Mouse (Mus musculus) hematopoietic stem cell, adult 5-6 weeks (primary cell): ENCODE results near the gene Zdhhc19. TPM values are rescaled to one million over a fixed set of nuclear protein-coding genes. Genes with fewer than 3 reads are reported as not detected.
A peak's percentile ranks its signal among the peaks of the same experiment; 100 is the strongest.

ENCODE experiments used
- ATAC-seq, 2 experiments: fragments of 125-278 bp in 1 of 2; replicated peaks in 1 of 2; 2 replicates each; pipeline ENCODE4 v1.8.0; 2016 to 2017; ENCODE audit warnings: inconsistent platforms in 2 of 2, mild to moderate bottlenecking in 2 of 2, moderate number of reproducible peaks in 2 of 2, low read depth in 1 of 2, moderate TSS enrichment in 1 of 2; ENCODE audit not compliant: low FRiP score in 2 of 2, poor library complexity in 2 of 2, severe bottlenecking in 2 of 2, insufficient read depth in 1 of 2, low TSS enrichment in 1 of 2
- total RNA-seq: library from RNA; stranded (forward); fragments of 172-1452, 232-1000 nt; gene quantifications from 2 replicates; pipeline ENCODE4 v1.2.3, GENCODE M21; 2017

Gene Zdhhc19
- not detected in 2 replicates for total RNA-seq

DNA sequence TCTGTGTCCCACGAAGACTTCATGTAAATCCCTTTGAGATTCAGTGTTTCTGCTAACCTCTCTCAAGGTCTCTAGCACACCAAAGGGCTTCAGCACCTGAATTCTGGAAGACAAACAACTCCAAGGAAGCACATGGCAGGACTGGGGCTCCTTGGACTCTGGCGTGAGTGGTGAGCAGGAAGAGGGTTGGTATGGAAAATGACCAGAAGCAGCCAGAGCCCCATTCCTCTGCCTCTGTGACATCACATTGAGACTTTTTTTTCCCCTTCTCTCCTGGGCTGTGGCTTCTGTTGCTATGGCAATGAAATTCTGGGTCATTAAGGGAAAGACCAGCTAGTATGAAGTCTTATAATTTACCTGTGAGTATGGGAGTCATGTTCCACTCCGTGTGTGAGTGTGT lies at the start of gene Zdhhc19:
Gene Zdhhc19, plus strand, starts transcription at position 301 of the 400 bp plus-strand sequence.
- ATAC-seq = no peak

- no peak for ATAC-seq
These were observed 49.4 kb upstream of the Zdhhc19 start for GRCm38 (mm10) chr16:32446563-32447138.

DNA sequence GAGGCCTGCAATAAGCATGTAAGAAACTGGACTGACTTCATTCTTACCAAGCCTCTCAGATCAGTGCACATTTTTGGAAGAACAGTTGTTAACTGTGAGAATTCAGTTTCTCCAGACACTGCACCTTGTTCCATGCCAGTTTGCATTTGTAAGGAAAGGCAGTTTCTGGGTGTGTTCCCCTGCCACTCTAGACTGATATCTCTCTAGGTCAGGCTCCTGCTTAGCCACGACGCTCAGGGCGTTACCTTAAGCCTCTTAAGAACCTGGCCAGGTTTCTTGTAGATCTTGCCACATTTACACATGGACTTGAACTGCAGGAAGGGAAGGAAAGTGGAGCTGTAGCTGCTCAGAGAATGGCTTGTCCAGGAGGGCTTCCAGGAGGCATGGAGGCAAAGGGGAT lies 46.4 kb upstream of the Zdhhc19 start:
- no peak for ATAC-seq

DNA sequence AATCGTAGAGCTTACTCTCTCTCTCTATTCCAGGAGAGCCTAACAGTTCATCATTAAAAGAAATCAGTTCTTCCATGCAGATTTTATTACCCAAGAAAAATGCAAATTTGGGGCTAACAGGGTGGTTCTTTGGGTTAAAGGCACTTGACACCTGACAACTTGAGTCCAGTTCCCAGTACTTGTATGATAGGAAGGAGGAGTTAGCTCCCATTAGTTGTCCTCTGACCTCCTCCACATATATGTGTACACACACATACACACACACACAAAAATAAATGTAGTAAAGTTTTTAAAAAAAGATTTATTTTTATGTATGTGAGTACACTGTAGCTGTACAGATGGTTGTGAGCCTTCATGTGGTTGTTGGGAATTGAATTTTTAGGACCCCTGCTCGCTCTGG lies 45.9 kb upstream of the Zdhhc19 start:
- no peak for ATAC-seq

GRCm38 (mm10) chr16:32453102-32453501 lies 43.0 kb upstream of the Zdhhc19 start:
- ATAC-seq = no peak

DNA sequence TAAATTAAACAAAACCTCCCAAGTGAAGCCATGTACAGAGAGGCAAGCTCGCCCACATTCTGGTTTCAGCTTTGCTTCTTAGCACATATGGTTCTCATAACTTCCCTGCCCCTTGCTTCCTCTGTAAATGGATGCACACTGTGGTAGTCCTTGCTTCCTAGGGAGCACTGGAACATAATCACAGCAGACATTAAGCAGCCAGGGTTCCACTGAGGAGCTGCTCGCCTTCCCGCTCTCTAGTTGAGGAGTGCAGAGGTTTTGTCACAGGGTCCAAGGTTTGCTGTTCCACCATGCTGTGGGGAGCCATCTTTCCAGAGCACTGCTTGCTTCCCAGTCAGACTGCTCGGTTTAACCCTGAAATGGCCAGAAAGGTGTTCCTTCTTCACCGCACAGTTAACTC lies 41.4 kb upstream of the Zdhhc19 start:
- no peak for ATAC-seq

DNA sequence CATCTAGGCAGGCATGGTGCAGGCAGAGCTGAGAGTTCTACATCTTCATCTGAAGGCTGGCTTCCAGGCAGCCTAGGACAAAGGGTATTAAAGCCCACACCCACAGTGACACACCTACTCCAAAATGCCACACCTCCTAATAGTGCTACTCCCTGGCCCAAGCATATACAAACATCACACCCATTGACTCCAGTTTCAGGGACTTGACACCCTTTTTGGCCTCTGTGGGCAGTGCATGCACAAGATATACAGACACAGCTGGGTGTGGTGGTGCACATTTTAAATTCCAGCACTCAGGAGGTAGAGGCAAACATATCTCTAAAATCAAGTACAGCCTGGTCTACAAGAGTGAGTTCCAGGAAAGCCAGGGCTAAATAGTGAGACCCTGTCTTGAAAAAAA lies 40.0 kb upstream of the Zdhhc19 start:
- no peak for ATAC-seq

GRCm38 (mm10) chr16:32456761-32457160 lies 39.3 kb upstream of the Zdhhc19 start:
- ATAC-seq = no peak

- ATAC-seq = peak; percentile 56 to 75; a peak in 2 of 4 replicates
These were observed 38.3 kb upstream of the Zdhhc19 start for GRCm38 (mm10) chr16:32457589-32458386.

DNA sequence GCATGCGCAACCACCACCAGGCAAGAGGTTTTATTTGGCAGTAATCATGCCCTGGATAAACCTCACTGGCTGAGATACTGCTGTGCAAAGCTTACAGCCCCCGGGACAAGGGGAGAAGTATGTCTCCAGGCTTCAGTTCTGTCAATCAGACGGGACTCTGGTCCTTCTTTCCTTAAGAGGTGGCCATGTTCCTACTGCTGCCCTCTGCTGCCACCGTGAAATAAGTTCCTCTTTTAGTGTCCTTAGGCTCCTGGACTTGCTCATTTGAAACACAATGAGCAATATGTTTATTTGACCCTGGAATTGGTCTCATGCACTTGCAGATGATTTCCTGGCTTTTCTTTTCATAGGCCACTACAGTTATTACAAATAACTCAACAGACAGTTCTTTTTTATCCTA lies 35.5 kb upstream of the Zdhhc19 start:
- ATAC-seq = no peak

DNA sequence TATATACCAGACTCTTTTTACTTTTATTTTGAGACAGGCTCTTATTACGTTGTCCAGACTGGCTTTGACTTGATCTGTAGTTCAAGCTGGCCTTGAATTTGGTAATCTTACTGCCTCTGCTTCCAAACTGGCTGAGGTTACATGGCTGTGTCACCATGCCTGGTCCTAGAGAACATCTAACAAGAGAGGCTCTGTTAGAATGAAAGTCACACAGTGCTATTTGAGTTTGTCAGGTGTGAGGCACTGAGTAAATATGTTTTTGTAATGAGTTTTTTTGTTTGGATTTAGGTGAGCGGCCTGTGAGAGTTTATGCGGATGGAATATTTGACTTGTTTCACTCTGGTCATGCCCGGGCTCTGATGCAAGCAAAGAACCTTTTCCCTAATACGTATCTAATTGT lies 34.4 kb upstream of the Zdhhc19 start:
- no peak for ATAC-seq

DNA sequence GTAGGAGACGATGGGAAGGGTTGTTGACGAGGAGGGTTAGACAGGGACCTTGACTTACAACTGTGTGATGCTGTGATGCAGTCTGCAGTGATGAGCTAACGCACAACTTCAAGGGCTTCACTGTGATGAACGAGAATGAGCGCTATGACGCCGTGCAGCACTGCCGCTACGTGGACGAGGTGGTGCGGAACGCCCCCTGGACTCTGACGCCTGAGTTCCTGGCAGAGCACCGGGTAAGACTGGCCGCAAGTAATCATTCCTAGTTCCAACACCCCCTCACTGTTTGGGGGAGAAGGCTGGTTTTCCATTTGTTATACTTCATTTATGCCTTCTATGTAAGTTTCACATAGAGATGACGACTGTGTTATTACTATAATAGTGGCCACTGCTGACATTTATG lies 33.1 kb upstream of the Zdhhc19 start:
- no peak for ATAC-seq

- ATAC-seq = no peak
These were observed 32.6 kb upstream of the Zdhhc19 start for GRCm38 (mm10) chr16:32463426-32463825.

DNA sequence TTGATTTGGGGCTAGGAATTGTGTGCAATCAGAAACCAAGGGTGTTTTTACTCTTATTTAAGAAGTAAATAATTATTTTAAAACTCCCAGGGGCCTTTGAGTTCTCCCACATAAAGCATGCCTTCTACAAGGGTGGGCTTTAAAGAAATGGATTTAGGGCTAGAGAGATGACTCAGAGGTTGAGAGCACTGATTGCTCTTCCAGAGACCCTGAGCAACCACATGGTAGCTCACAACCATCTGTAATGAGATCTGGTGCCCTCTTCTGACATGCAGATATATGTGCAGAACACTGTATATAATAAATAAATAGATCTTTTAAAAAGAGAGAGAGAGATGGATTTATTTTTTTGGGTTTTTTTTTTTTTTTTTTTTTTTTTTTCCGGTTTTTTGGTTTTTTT lies 31.2 kb upstream of the Zdhhc19 start:
- no peak for ATAC-seq

GRCm38 (mm10) chr16:32468488-32468887 lies 27.6 kb upstream of the Zdhhc19 start:
- peak; percentile 49 to 56; a peak in 2 of 4 replicates for ATAC-seq

DNA sequence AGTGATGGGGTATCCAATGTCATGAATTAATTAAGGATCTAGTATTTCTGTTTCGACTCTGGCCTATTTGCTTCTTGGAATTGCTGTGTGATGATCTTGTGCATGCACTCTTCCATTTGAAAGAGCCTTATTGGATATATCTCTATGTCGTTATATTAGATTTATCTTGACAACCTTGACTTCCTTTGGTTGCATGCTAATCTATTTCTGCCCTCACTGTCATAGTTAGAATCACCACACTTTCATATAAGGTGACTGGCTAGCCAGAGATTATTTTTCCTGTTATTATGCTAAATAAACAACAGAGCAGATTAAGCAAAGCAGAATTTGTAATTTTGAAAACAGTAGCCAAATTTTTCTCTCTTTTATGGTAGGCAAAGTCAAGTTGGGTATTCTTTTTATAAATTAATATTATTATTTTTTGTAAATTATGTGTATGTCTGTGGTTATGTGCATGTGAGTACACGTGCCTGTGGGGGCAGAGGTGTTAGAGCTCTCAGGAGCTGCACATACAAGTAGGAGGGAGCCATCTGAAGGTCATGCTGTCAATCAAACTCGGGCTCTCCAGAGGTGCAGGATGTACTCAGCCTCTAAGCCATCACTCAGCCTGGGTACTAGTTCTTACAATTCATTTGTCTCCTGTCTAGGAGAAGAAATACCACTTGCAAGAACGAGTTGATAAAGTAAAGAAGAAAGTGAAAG lies 26.5 kb upstream of the Zdhhc19 start:
- ATAC-seq = no peak

DNA sequence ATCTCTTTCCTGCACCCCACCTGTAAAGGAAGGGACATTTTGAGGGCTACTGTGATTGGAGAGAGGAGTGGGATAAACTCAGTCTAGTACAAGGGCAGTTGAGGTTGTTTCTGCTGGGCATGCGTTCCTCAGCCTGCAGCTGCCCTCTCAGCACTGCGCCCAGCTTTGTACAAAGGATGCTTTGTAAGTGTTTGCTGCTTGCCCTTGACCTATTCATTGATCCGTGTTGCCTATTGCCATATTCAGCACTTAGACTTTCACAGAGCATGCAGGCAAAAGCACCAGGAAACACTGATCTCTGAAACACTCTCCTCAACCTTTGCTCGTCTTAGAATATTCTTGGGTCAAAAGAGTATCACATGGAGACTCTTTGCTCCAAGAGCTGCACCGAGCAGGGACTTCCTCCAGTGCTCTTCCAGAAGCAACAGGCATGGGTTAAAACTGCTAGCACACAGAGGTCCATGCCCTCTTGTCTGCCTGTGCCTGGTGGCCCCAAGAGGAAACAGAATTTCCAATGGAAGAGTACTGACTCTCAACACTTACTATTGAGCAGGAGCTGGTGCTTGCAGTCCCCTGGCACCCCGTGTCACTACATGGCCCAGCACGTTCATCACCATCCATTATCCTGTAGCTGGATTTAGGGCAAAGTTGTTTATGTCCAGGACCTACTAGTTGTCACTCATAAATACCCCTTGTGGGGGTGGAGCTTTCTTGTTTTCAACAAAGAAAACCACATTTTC lies 23.6 kb upstream of the Zdhhc19 start:
- no peak for ATAC-seq

GRCm38 (mm10) chr16:32477315-32477714 lies 18.8 kb upstream of the Zdhhc19 start:
- ATAC-seq = no peak
